ENCODE assay signal across 9 mouse cellular contexts in the genomic region with DNA sequence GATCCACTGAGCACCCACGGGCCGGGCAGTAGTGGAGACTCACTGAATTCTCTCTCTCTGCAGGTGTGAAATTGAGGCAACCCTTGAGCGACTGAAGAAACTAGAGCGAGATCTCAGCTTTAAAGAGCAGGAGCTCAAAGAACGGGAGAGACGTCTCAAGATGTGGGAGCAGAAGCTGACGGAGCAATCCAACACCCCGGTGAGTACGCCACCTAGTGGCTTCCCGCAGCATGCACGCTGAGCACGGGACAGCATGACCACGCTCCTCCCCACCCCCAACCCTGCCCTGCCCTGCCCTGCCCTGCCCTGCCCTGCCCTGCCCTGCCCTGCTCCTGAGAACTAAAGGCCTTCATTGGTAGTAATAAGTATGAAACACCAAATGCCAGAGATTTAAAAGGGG.
DNase-seq lines count a peak whose midpoint lies in the region; ATAC-seq and TF ChIP-seq lines count a peak whose summit lies in the region.
"Had no signal": no experiment of that assay in that cellular context is flagged by ENCODE, and none has a peak within 500 bp of the region (broad histone marks: within the 10 kb centered on the region; RNA-seq: fewer than 3 reads in every experiment).

No protein-coding gene starts in this region.

- no peaks in the 10 kb centered on the region for H3K9me3 ChIP-seq in heart, postnatal 0 days (replicated peaks; ENCODE audit: control insufficient read depth, low read length)
- H3K9me3 ChIP-seq in liver, embryonic 12.5 days (replicated peaks) = no peaks in the 10 kb centered on the region
- H3K9me3 ChIP-seq: limb, embryonic 15.5 days had no signal

- H3K36me3 ChIP-seq in heart, postnatal 0 days (replicated peaks; ENCODE audit: control insufficient read depth, insufficient read depth, low read length) = peaks cover 46% of the 10 kb centered on the region
- peaks cover 11% of the 10 kb centered on the region for H3K36me3 ChIP-seq in liver, embryonic 12.5 days

- TF ChIP-seq EP300 in heart, postnatal 0 days (IDR thresholded peaks at IDR 0.05; ENCODE audit: low read depth) = no peak

- H3K27ac ChIP-seq in cerebellum, adult 2 months (ENCODE audit: insufficient read depth, low read length) = no peak overlapping the region
- H3K27ac ChIP-seq in heart, postnatal 0 days (ENCODE audit: low read depth) = no peak overlapping the region
- H3K27ac ChIP-seq in liver, embryonic 12.5 days = no peak overlapping the region
- H3K27ac ChIP-seq: limb, embryonic 15.5 days had no signal

- H3K4me3 ChIP-seq in cerebellum, adult 2 months (replicated peaks; ENCODE audit: insufficient read depth, low read depth, low read length) = no peak overlapping the region
- H3K4me3 ChIP-seq in heart, postnatal 0 days (ENCODE audit: low read depth, low read length) = no peak overlapping the region
- no peak overlapping the region for H3K4me3 ChIP-seq in liver, embryonic 12.5 days
- H3K4me3 ChIP-seq: limb, embryonic 15.5 days had no signal

- no peak overlapping the region for H3K9ac ChIP-seq in heart, postnatal 0 days (replicated peaks; ENCODE audit: low read depth, low read length)
- no peak overlapping the region for H3K9ac ChIP-seq in liver, embryonic 12.5 days
- H3K9ac ChIP-seq: limb, embryonic 15.5 days had no signal

- TF ChIP-seq CTCF in cerebellum, adult 2 months (IDR thresholded peaks at IDR 0.05; ENCODE audit: borderline replicate concordance, insufficient read depth, low read depth, low read length) = peak; percentile 41; the same call in 1 of the 2 replicates
- TF ChIP-seq CTCF in heart, postnatal 0 days (IDR thresholded peaks at IDR 0.05; ENCODE audit: low read depth) = peak; percentile 66

- peak in 1 of 2 experiments; percentile 14 for DNase-seq in cerebellum, adult 2 months
- DNase-seq in cerebellum, adult 9-11 months = no peak
- DNase-seq in CD4-positive helper T cell, adult 2 months (ENCODE audit: low read depth, low spot score) = peak; percentile 20
- peak; percentile 78 for DNase-seq in c-Kit-positive CD71-positive TER-119-positive erythroid progenitor cells, embryonic 14.5 days (ENCODE audit: low spot score)
- DNase-seq in heart, postnatal 0 days (ENCODE audit: low spot score) = peak; percentile 57
- DNase-seq in retina, embryonic 14.5 days (ENCODE audit: low spot score) = peak; percentile 50
- DNase-seq in Muller cell, postnatal 12 days (ENCODE audit: inconsistent ontology term) = no peak

- peak; percentile 80 for ATAC-seq in heart, postnatal 0 days (ENCODE audit: insufficient read depth, low read depth)
- peak; percentile 89 for ATAC-seq in liver, embryonic 12.5 days

- no peak for TF ChIP-seq POLR2A in cerebellum, adult 2 months (IDR thresholded peaks at IDR 0.05; ENCODE audit: borderline replicate concordance, insufficient read depth, low read length)

- 39% methylated on average over 13 of the region's 13 CpGs for WGBS in cerebellum, adult 2 months
- WGBS in heart, postnatal 0 days = 32% methylated on average over 13 of the region's 13 CpGs
- WGBS in liver, embryonic 12.5 days (ENCODE audit: insufficient replicate concordance) = 26% methylated on average over 13 of the region's 13 CpGs

- H3K27me3 ChIP-seq in cerebellum, adult 2 months (ENCODE audit: control insufficient read depth, insufficient read depth, low read length) = no peaks in the 10 kb centered on the region
- H3K27me3 ChIP-seq in heart, postnatal 0 days (ENCODE audit: control insufficient read depth, insufficient read depth, low read length) = no peaks in the 10 kb centered on the region
- no peaks in the 10 kb centered on the region for H3K27me3 ChIP-seq in liver, embryonic 12.5 days (replicated peaks)
- H3K27me3 ChIP-seq: limb, embryonic 15.5 days had no signal

- H3K4me1 ChIP-seq in cerebellum, adult 2 months (ENCODE audit: control insufficient read depth, insufficient read depth, low read length) = no peaks in the 10 kb centered on the region
- peaks cover 12% of the 10 kb centered on the region; the same call in 1 of the 2 replicates for H3K4me1 ChIP-seq in heart, postnatal 0 days (ENCODE audit: control insufficient read depth, insufficient read depth)
- H3K4me1 ChIP-seq in liver, embryonic 12.5 days = peaks cover 13% of the 10 kb centered on the region
- H3K4me1 ChIP-seq: limb, embryonic 15.5 days had no signal

- no peak overlapping the region for H3K4me2 ChIP-seq in heart, postnatal 0 days (ENCODE audit: low read depth, low read length)
- peak overlapping the region; percentile 48 for H3K4me2 ChIP-seq in liver, embryonic 12.5 days
- H3K4me2 ChIP-seq: limb, embryonic 15.5 days had no signal

Comparison
In these comparisons a context has a peak if more than half of its experiments do, and no peak if none do; other contexts are left out.
1. DNase-seq: peak in CD4-positive helper T cell, adult 2 months (single experiment), c-Kit-positive CD71-positive TER-119-positive erythroid progenitor cells, embryonic 14.5 days (single experiment), heart, postnatal 0 days (single experiment) and retina, embryonic 14.5 days (single experiment); none in cerebellum, adult 9-11 months (single experiment) and Muller cell, postnatal 12 days (single experiment).